Mouse (Mus musculus): ENCODE measurements around the gene AI481877. TPM values are rescaled to one million over a fixed set of nuclear protein-coding genes. Genes with fewer than 3 reads are reported as not detected.
A peak's percentile ranks its signal among the peaks of the same experiment; 100 is the strongest.

AI481877 gene
- polyA plus RNA-seq, 1 experiment from 2014 or later, result not detected

- ATAC-seq (ENCODE audit: low read depth) (no peak), DNase-seq (ENCODE audit: low spot score) (no peak)
- Histone ChIP-seq H3K27ac (replicated peaks; ENCODE audit: low read depth, low read length) (no peak overlapping the region), H3K4me2 (ENCODE audit: low read depth, low read length) (no peak overlapping the region), H3K36me3 (ENCODE audit: control insufficient read depth, insufficient read depth, low read length) (no peaks in the 10 kb centered on the region), H3K27me3 (replicated peaks; ENCODE audit: control insufficient read depth, insufficient read depth, low read length) (no peaks in the 10 kb centered on the region), H3K9ac (ENCODE audit: low read depth, low read length) (no peak overlapping the region), H3K4me1 (ENCODE audit: control insufficient read depth, insufficient read depth, low read length) (no peaks in the 10 kb centered on the region), H3K9me3 (ENCODE audit: control insufficient read depth, low read length) (no peaks in the 10 kb centered on the region), H3K4me3 (ENCODE audit: low read depth, low read length) (no peak overlapping the region)
- 82% methylated on average over 3 of the region's 3 CpGs for WGBS
These were observed 80.9 kb downstream of the AI481877 start for GRCm38 (mm10) chr4:59057929-59058328.

GRCm38 (mm10) chr4:59051081-59051480, 87.7 kb downstream of the AI481877 start:
- no peak for DNase-seq (ENCODE audit: low spot score)
- no peaks in the 10 kb centered on the region for H3K36me3 ChIP-seq (ENCODE audit: control insufficient read depth, insufficient read depth, low read length)

DNA sequence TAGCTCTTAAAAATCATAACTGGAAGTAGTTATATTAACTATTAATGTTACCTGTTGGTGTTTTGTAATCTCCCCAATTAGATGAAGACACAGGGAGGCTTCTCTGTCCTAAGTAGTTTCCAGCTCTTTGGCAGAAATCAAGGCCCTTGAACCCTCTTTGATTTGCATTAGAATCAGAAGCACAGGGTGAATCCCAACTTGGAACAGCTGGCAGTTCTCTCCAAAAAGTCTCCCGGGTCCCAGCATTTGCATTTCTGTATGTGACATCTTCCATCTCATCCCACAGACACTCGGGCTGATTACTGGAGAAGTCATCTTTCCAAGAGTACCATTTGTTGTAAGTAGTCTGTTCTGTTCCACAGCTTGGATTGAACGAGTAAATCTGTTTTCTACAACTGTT, 91.6 kb downstream of the AI481877 start:
- no peak overlapping the region for H3K9ac ChIP-seq (ENCODE audit: low read depth, low read length)
- H3K36me3 ChIP-seq (ENCODE audit: control insufficient read depth, insufficient read depth, low read length), result peaks cover 7% of the 10 kb centered on the region; the same call in 1 of the 2 replicates
- no peaks in the 10 kb centered on the region for H3K9me3 ChIP-seq (ENCODE audit: control insufficient read depth, low read length)
- no peaks in the 10 kb centered on the region for H3K27me3 ChIP-seq (replicated peaks; ENCODE audit: control insufficient read depth, insufficient read depth, low read length)
- no peaks in the 10 kb centered on the region for H3K4me1 ChIP-seq (ENCODE audit: control insufficient read depth, insufficient read depth, low read length)
- H3K4me2 ChIP-seq (ENCODE audit: low read depth, low read length), result no peak overlapping the region
- ATAC-seq (ENCODE audit: low read depth), result no peak
- no peak overlapping the region for H3K4me3 ChIP-seq (ENCODE audit: low read depth, low read length)
- H3K27ac ChIP-seq (replicated peaks; ENCODE audit: low read depth, low read length), result no peak overlapping the region
- DNase-seq (ENCODE audit: low spot score), result no peak
- 45% methylated on average over 3 of the region's 3 CpGs for WGBS

More at GRCm38 (mm10) chr4:59051081-59051480, 87.7 kb downstream of the AI481877 start:
- Histone ChIP-seq H3K27ac (replicated peaks; ENCODE audit: low read depth, low read length) (no peak overlapping the region), H3K9ac (ENCODE audit: low read depth, low read length) (no peak overlapping the region), H3K4me3 (ENCODE audit: low read depth, low read length) (no peak overlapping the region), H3K9me3 (ENCODE audit: control insufficient read depth, low read length) (no peaks in the 10 kb centered on the region), H3K4me1 (ENCODE audit: control insufficient read depth, insufficient read depth, low read length) (no peaks in the 10 kb centered on the region), H3K27me3 (replicated peaks; ENCODE audit: control insufficient read depth, insufficient read depth, low read length) (no peaks in the 10 kb centered on the region), H3K4me2 (ENCODE audit: low read depth, low read length) (no peak overlapping the region)
- 97% methylated on average over 1 of the region's 1 CpGs for WGBS
- ATAC-seq (ENCODE audit: low read depth), result no peak

DNA sequence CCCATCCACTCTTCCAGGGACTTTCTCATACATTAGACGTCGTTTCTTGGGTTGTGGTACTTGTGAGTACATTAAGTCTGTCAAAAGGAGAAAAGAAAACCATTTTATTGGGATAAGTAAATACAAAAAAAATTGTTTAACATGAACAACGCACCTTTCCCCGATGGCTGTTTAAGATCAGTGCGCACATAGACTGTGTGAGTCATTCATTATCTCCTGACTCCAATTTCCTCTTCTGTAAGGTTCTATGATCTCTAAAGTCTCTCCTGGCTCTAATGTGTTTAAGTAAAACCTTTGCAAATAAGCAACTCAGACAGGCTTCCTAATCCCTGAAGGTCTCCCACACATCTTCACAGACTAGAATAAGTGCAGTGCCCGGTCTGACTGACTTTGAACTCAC, 94.9 kb downstream of the AI481877 start:
- 84% methylated on average over 6 of the region's 6 CpGs for WGBS
- Histone ChIP-seq H3K27me3 (replicated peaks; ENCODE audit: control insufficient read depth, insufficient read depth, low read length) (no peaks in the 10 kb centered on the region), H3K4me2 (ENCODE audit: low read depth, low read length) (no peak overlapping the region), H3K9ac (ENCODE audit: low read depth, low read length) (no peak overlapping the region), H3K4me3 (ENCODE audit: low read depth, low read length) (no peak overlapping the region), H3K9me3 (ENCODE audit: control insufficient read depth, low read length) (no peaks in the 10 kb centered on the region), H3K4me1 (ENCODE audit: control insufficient read depth, insufficient read depth, low read length) (no peaks in the 10 kb centered on the region), H3K36me3 (ENCODE audit: control insufficient read depth, insufficient read depth, low read length) (peaks cover 36% of the 10 kb centered on the region), H3K27ac (replicated peaks; ENCODE audit: low read depth, low read length) (no peak overlapping the region)
- no peak for DNase-seq (ENCODE audit: low spot score)
- ATAC-seq (ENCODE audit: low read depth), result no peak

DNA sequence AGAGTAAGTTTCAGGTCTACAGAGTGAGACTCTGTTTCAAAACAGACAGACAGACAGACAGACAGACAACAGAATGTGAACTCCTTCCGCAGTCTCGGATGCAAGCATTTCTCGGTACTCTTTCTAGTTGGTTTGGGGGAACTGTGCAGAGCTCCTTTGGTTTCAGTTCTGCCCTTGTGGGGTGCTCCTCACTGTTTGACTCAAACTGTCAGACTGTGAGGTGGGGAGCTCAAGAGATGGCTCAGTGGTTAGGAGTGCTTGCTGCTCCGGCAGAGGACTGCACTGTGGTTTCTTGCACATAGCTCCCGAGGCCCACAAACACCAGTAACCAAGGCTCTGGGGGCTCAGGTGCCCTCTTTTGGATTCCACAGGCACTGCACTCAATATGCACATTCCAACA, 95.7 kb downstream of the AI481877 start:
- Histone ChIP-seq H3K4me3 (ENCODE audit: low read depth, low read length) (no peak overlapping the region), H3K9ac (ENCODE audit: low read depth, low read length) (no peak overlapping the region), H3K4me2 (ENCODE audit: low read depth, low read length) (no peak overlapping the region), H3K4me1 (ENCODE audit: control insufficient read depth, insufficient read depth, low read length) (no peaks in the 10 kb centered on the region), H3K27ac (replicated peaks; ENCODE audit: low read depth, low read length) (no peak overlapping the region), H3K9me3 (ENCODE audit: control insufficient read depth, low read length) (no peaks in the 10 kb centered on the region), H3K36me3 (ENCODE audit: control insufficient read depth, insufficient read depth, low read length) (peaks cover 40% of the 10 kb centered on the region), H3K27me3 (replicated peaks; ENCODE audit: control insufficient read depth, insufficient read depth, low read length) (no peaks in the 10 kb centered on the region)
- 94% methylated on average over 5 of the region's 5 CpGs for WGBS
- no peak for ATAC-seq (ENCODE audit: low read depth)
- DNase-seq (ENCODE audit: low spot score), result no peak

GRCm38 (mm10) chr4:59040397-59041287, 98.1 kb downstream of the AI481877 start:
- Histone ChIP-seq H3K9me3 (ENCODE audit: control insufficient read depth, low read length) (no peaks in the 10 kb centered on the region), H3K4me2 (ENCODE audit: low read depth, low read length) (no peak overlapping the region), H3K9ac (ENCODE audit: low read depth, low read length) (no peak overlapping the region), H3K27ac (replicated peaks; ENCODE audit: low read depth, low read length) (no peak overlapping the region), H3K36me3 (ENCODE audit: control insufficient read depth, insufficient read depth, low read length) (peaks cover 40% of the 10 kb centered on the region), H3K4me1 (ENCODE audit: control insufficient read depth, insufficient read depth, low read length) (peaks cover 3% of the 10 kb centered on the region; the same call in 1 of the 2 replicates), H3K4me3 (ENCODE audit: low read depth, low read length) (no peak overlapping the region), H3K27me3 (replicated peaks; ENCODE audit: control insufficient read depth, insufficient read depth, low read length) (no peaks in the 10 kb centered on the region)
- ATAC-seq (ENCODE audit: low read depth), result no peak
- DNase-seq (ENCODE audit: low spot score), result no peak
- WGBS, result 87% methylated on average over 11 of the region's 11 CpGs

GRCm38 (mm10) chr4:59037525-59037924, 101.3 kb downstream of the AI481877 start:
- DNase-seq (ENCODE audit: low spot score) (no peak), ATAC-seq (ENCODE audit: low read depth) (no peak)
- H3K4me2 ChIP-seq (ENCODE audit: low read depth, low read length), result no peak overlapping the region
- 84% methylated on average over 3 of the region's 3 CpGs for WGBS
- no peaks in the 10 kb centered on the region for H3K27me3 ChIP-seq (replicated peaks; ENCODE audit: control insufficient read depth, insufficient read depth, low read length)
- 0 out of 2 replicates have a peak, but pooled peaks cover 3% of the 10 kb centered on the region for H3K9me3 ChIP-seq (ENCODE audit: control insufficient read depth, low read length)
- no peak overlapping the region for H3K4me3 ChIP-seq (ENCODE audit: low read depth, low read length)
- H3K4me1 ChIP-seq (ENCODE audit: control insufficient read depth, insufficient read depth, low read length), result peaks cover 5% of the 10 kb centered on the region; the same call in 1 of the 2 replicates
- no peak overlapping the region for H3K9ac ChIP-seq (ENCODE audit: low read depth, low read length)
- no peak overlapping the region for H3K27ac ChIP-seq (replicated peaks; ENCODE audit: low read depth, low read length)
- H3K36me3 ChIP-seq (ENCODE audit: control insufficient read depth, insufficient read depth, low read length), result peaks cover 33% of the 10 kb centered on the region

DNA sequence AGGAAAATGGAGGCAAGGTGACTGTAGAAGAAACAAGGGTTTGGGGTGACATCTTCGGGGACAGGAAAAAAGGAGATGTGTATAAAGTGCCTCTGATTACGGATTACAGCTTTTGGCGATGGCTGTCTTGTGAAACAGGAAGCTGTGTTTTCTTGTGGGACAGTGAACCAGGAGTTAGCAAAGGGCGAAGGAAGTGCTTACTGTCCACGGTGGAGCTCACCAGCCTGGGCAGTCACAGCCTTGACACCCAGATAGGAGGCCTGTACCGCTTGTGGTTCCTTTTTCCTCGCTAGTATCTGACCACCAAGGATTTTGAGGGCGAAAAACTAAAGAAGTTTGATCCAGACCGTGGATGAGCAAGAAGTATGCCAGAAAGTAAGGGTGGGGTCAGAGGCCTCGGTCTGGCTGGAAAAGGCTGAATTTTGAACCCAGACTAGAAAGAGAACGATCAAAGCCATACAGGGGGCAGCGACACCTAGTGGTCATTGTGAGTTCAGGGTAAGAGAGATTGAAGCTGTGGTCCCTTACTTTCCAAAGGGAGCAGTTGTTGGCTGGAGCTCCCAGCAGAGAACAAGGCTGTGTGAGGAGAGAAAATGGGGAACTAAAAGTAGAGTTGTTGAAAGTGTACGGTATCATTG, 102.2 kb downstream of the AI481877 start:
- peak overlapping the region; percentile 87; the same call in 1 of the 2 replicates for H3K4me3 ChIP-seq (ENCODE audit: low read depth, low read length)
- ATAC-seq (ENCODE audit: low read depth), result peak; percentile 45; the same call in 1 of the 2 replicates

More for the DNA sequence above, 102.2 kb downstream of the AI481877 start:
- peak; percentile 84 for DNase-seq (ENCODE audit: low spot score)
- 0 out of 2 replicates have a peak, but pooled peaks cover 3% of the 10 kb centered on the region for H3K9me3 ChIP-seq (ENCODE audit: control insufficient read depth, low read length)
- H3K9ac ChIP-seq (ENCODE audit: low read depth, low read length), result no peak overlapping the region
- H3K4me1 ChIP-seq (ENCODE audit: control insufficient read depth, insufficient read depth, low read length), result peaks cover 5% of the 10 kb centered on the region; the same call in 1 of the 2 replicates
- WGBS, result 46% methylated on average over 13 of the region's 13 CpGs
- H3K27me3 ChIP-seq (replicated peaks; ENCODE audit: control insufficient read depth, insufficient read depth, low read length), result no peaks in the 10 kb centered on the region
- H3K4me2 ChIP-seq (ENCODE audit: low read depth, low read length), result peak overlapping the region; percentile 69
- H3K27ac ChIP-seq (replicated peaks; ENCODE audit: low read depth, low read length), result no peak overlapping the region
- H3K36me3 ChIP-seq (ENCODE audit: control insufficient read depth, insufficient read depth, low read length), result peaks cover 26% of the 10 kb centered on the region
